Mouse (Mus musculus) forebrain, postnatal 0 days (tissue): ENCODE data around the gene Cbr1. TPM values are rescaled to one million over a fixed set of nuclear protein-coding genes. Genes with fewer than 3 reads are reported as not detected.
"Not testable (repeated sequence)": the region's sequence is repeated elsewhere in the genome, so short reads cannot be mapped to it uniquely, and the experiment has no call there.

Experiments
- ATAC-seq: fragments of 200-750 bp; cut with Nextera tagmentation; 2 replicates; pipeline ENCODE4 v1.8.0; 2017; ENCODE audit warnings: mild to moderate bottlenecking, moderate library complexity
- DNase-seq: peaks from one replicate; pipeline ENCODE4 v3.0.0-alpha.2; 2015
- H3K27ac ChIP-seq: fragments of 300-500 bp; sonication (generic); 2 replicates; pipeline ENCODE4 v1.5.1; 2014; ENCODE audit warnings: low read depth, mild to moderate bottlenecking, antibody characterized with exemption, low read length, moderate library complexity, mixed read lengths
- H3K27me3 ChIP-seq: fragments of 300-500 bp; sonication (generic); 2 replicates; pipeline ENCODE4 v1.6.1; 2014; ENCODE audit warnings: mild to moderate bottlenecking, low read length, mixed read lengths; ENCODE audit not compliant: insufficient read depth
- H3K36me3 ChIP-seq: fragments of 300-500 bp; sonication (generic); 2 replicates; pipeline ENCODE4 v1.6.1; 2014; ENCODE audit warnings: mild to moderate bottlenecking, moderate library complexity; ENCODE audit not compliant: insufficient read depth
- H3K4me1 ChIP-seq: fragments of 300-500 bp; sonication (generic); 2 replicates; pipeline ENCODE4 v1.6.1; 2014; ENCODE audit warnings: antibody characterized with exemption; ENCODE audit not compliant: insufficient read depth
- H3K4me2 ChIP-seq: fragments of 300-500 bp; sonication (generic); 2 replicates; pipeline ENCODE4 v1.6.1; 2014; ENCODE audit warnings: low read depth, mild to moderate bottlenecking, moderate library complexity
- H3K4me3 ChIP-seq: fragments of 300-500 bp; sonication (generic); 2 replicates; pipeline ENCODE4 v1.5.1; 2014; ENCODE audit warnings: low read depth, low read length, mixed read lengths
- H3K9ac ChIP-seq: fragments of 300-500 bp; sonication (generic); 2 replicates; pipeline ENCODE4 v1.6.1; 2014; ENCODE audit warnings: mild to moderate bottlenecking
- H3K9me3 ChIP-seq: fragments of 300-500 bp; sonication (generic); 2 replicates; pipeline ENCODE4 v1.6.1; 2016; ENCODE audit warnings: low read length
- CTCF ChIP-seq: sonication (generic); IDR thresholded peaks from 2 replicates; pipeline ENCODE4 v1.5.1; 2016; ENCODE audit warnings: antibody characterized with exemption, control low read depth, low read depth
- WGBS: fragments of 180-500 bp; shearing (Covaris S2); extraction: QIAGEN DNeasy Blood & Tissue Kit; methylation state at CpG from one replicate; pipeline ENCODE4 v1.1.7; 2014; 5-methylcytosine and 5-hydroxymethylcytosine counted together
- polyA plus RNA-seq: library from polyadenylated mRNA; unstranded; fragments of >200 nt; fragmentation: Nextera tagmentation; extraction: Ambion mirVana; gene quantifications from 2 replicates; pipeline ENCODE4 v1.2.1, GENCODE M21; 2015
- total RNA-seq: library from RNA; depleted of rRNA; stranded (reverse); fragments of >200 nt; gene quantifications from 2 replicates; pipeline ENCODE4 v1.2.3, GENCODE M21; 2014

Gene Cbr1
- total and polyA plus RNA-seq, 2 experiments from 2014 or later: 58.2 to 111 TPM

DNA sequence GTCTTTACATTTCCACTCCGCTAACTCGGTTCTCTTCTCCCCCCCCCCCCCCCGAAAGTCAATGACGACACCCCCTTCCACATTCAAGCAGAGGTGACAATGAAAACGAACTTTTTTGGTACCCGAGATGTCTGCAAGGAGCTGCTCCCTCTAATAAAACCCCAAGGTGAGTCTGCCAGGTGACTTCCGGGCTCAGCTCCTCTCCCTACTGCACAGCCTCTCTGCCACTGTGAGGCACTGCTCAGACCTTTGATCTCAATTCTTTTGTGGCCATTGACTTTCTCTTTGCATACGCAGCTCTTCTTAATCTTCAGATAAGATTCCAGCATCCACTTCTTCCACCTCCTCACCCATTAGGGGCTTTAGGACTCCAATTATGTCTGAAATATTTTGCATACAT, 3.1 kb downstream of the Cbr1 start:
- ATAC-seq (no peak), DNase-seq (no peak)
- H3K4me2 ChIP-seq: peak overlapping the region; percentile 64
- no peaks in the 10 kb centered on the region for H3K9me3 ChIP-seq
- no peaks in the 10 kb centered on the region; the same call in 1 of the 2 replicates for H3K27me3 ChIP-seq
- no peak for TF ChIP-seq CTCF
- H3K4me3 ChIP-seq: peak overlapping the region; percentile 51
- H3K9ac ChIP-seq: no peak overlapping the region
- peaks cover 14% of the 10 kb centered on the region for H3K4me1 ChIP-seq
- no peak overlapping the region for H3K27ac ChIP-seq
- H3K36me3 ChIP-seq: peaks cover 17% of the 10 kb centered on the region
- WGBS: 68% methylated on average over 8 of the region's 8 CpGs

GRCm38 (mm10) chr16:93609796-93610195, 4.1 kb downstream of the Cbr1 start:
- Histone ChIP-seq H3K36me3 (peaks cover 17% of the 10 kb centered on the region), H3K4me3 (no peak overlapping the region), H3K9ac (no peak overlapping the region), H3K4me2 (no peak overlapping the region), H3K4me1 (peaks cover 10% of the 10 kb centered on the region; the same call in 1 of the 2 replicates), H3K27me3 (no peaks in the 10 kb centered on the region; the same call in 1 of the 2 replicates), H3K9me3 (no peaks in the 10 kb centered on the region), H3K27ac (no peak overlapping the region)
- TF ChIP-seq CTCF: no peak
- DNase-seq (no peak), ATAC-seq (no peak)
- 96% methylated on average over 4 of the region's 4 CpGs for WGBS

- DNase-seq (no peak), ATAC-seq (no peak)
- H3K4me3 ChIP-seq: no peak overlapping the region
- no peak overlapping the region for H3K4me2 ChIP-seq
- H3K27ac ChIP-seq: no peak overlapping the region
- 94% methylated on average over 4 of the region's 4 CpGs for WGBS
- no peak for TF ChIP-seq CTCF
- H3K4me1 ChIP-seq: peaks cover 10% of the 10 kb centered on the region; the same call in 1 of the 2 replicates
- H3K27me3 ChIP-seq: no peaks in the 10 kb centered on the region
- peaks cover 17% of the 10 kb centered on the region for H3K36me3 ChIP-seq
- H3K9me3 ChIP-seq: no peaks in the 10 kb centered on the region
- H3K9ac ChIP-seq: no peak overlapping the region
Measured at GRCm38 (mm10) chr16:93610961-93611360, 5.3 kb downstream of the Cbr1 start.

- Histone ChIP-seq H3K9ac (no peak overlapping the region), H3K27ac (no peak overlapping the region), H3K4me3 (no peak overlapping the region), H3K9me3 (no peaks in the 10 kb centered on the region), H3K36me3 (peaks cover 17% of the 10 kb centered on the region), H3K4me1 (no peaks in the 10 kb centered on the region), H3K4me2 (no peak overlapping the region), H3K27me3 (no peaks in the 10 kb centered on the region)
- peak; percentile 62 for TF ChIP-seq CTCF
- DNase-seq (peak; percentile 29), ATAC-seq (no peak)
- WGBS: 44% methylated on average over 5 of the region's 5 CpGs
Measured at GRCm38 (mm10) chr16:93615118-93615870, 9.6 kb downstream of the Cbr1 start.

- WGBS: 88% methylated on average over 4 of the region's 4 CpGs
- H3K27me3 ChIP-seq, H3K4me2 ChIP-seq, DNase-seq, H3K4me3 ChIP-seq, H3K9ac ChIP-seq, H3K27ac ChIP-seq, ATAC-seq, H3K36me3 ChIP-seq, H3K4me1 ChIP-seq, H3K9me3 ChIP-seq: not testable (repeated sequence)
Measured at GRCm38 (mm10) chr16:93623759-93624158, 18.1 kb downstream of the Cbr1 start.

DNA sequence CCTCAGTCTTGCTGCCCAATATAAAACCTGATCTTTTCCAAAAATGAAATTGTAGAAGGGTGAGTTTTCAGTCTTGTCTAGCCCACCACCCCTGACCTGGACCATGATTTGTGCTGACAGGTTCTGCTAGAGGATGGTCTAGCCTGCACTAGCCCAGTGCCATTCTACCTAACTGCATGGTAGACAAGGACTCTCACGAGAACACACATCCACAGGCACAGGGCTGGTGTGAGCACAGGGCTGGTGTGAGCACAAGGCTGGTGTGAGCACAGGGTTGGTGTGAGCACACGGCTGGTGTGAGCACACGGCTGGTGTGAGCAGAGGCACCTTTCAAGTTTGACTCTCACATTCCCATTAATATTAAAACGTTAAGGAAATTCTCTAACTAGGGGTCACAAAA, 19.0 kb downstream of the Cbr1 start:
- DNase-seq (no peak), ATAC-seq (no peak)
- WGBS: 86% methylated on average over 4 of the region's 4 CpGs
- Histone ChIP-seq H3K9me3 (no peaks in the 10 kb centered on the region), H3K27me3 (no peaks in the 10 kb centered on the region), H3K4me1 (no peaks in the 10 kb centered on the region), H3K9ac (no peak overlapping the region), H3K4me3 (no peak overlapping the region), H3K27ac (no peak overlapping the region), H3K36me3 (no peaks in the 10 kb centered on the region), H3K4me2 (no peak overlapping the region)
- no peak for TF ChIP-seq CTCF

- no peak for ATAC-seq
Measured at GRCm38 (mm10) chr16:93626745-93627144, 21.1 kb downstream of the Cbr1 start.

More at GRCm38 (mm10) chr16:93626745-93627144, 21.1 kb downstream of the Cbr1 start:
- H3K27me3 ChIP-seq: no peaks in the 10 kb centered on the region
- no peak overlapping the region for H3K4me3 ChIP-seq
- no peak for DNase-seq
- no peak overlapping the region for H3K27ac ChIP-seq
- H3K9me3 ChIP-seq: no peaks in the 10 kb centered on the region
- 9% methylated on average over 1 of the region's 1 CpGs for WGBS
- TF ChIP-seq CTCF: peak; percentile 57
- H3K9ac ChIP-seq: no peak overlapping the region
- H3K36me3 ChIP-seq: no peaks in the 10 kb centered on the region
- H3K4me2 ChIP-seq: no peak overlapping the region
- no peaks in the 10 kb centered on the region for H3K4me1 ChIP-seq
